Mouse (Mus musculus) embryonic stem cell, embryonic (primary cell): ENCODE measurements around the gene Stk11.

Experiments
- CTCF ChIA-PET, 4 experiments: fragments of 300-600 bp in 2 of 4; fragments of 350-600 bp in 2 of 4; sonication (Branson Sonifier 250); formaldehyde crosslinking; loops; one replicate each; lab custom pipeline; 2022; ENCODE audit warnings: inconsistent platforms in 2 of 4; lab: Charles Lee
- POLR2A ChIA-PET, 4 experiments: fragments of 300-600 bp in 2 of 4; fragments of 350-600 bp in 2 of 4; sonication (Branson Sonifier 250); formaldehyde crosslinking; loops; one replicate each; lab custom pipeline; 2022; ENCODE audit warnings: antibody characterized with exemption in 4 of 4, inconsistent platforms in 1 of 4; lab: Charles Lee

The Stk11 gene

GRCm38 (mm10) chr10:80086847-80087246, 28.8 kb upstream of the Stk11 start:
- CTCF ChIA-PET = interaction anchor here in 2 of 4 experiments (0.8 to 1.2 kb wide), 2 partner anchors 19 to 96 kb away, joined by 3 to 7 read pairs; no protein-coding TSS in a partner anchor
- POLR2A ChIA-PET = interaction anchor here in 2 of 4 experiments (1.0 to 1.5 kb wide), 2 partner anchors 47 to 102 kb away, joined by 3 read pairs; partner anchors contain the start of gene Tmem259 (in 1 of the 2)

GRCm38 (mm10) chr10:80087483-80087882, 28.1 kb upstream of the Stk11 start:
- ChIA-PET CTCF (interaction anchor here in 2 of 4 experiments (0.5 to 1.2 kb wide), 2 partner anchors 19 to 84 kb away, joined by 3 to 4 read pairs; no protein-coding TSS in a partner anchor), POLR2A (interaction anchor here in 2 of 4 experiments (0.7 to 1.2 kb wide), 6 partner anchors 9 to 103 kb away, joined by 3 to 4 read pairs (median 3); partner anchors contain the start of gene Tmem259 (in 1 of the 2))

- ChIA-PET POLR2A (interaction anchor here in 1 of 4 experiments (1.2 to 1.5 kb wide), 2 partner anchors 16 to 104 kb away, joined by 3 to 4 read pairs; partner anchors contain the start of gene Sbno2), CTCF (interaction anchor here in 1 of 4 experiments (0.6 kb wide), 1 partner anchor 377 kb away, joined by 4 read pairs; no protein-coding TSS in a partner anchor)
Measured at GRCm38 (mm10) chr10:80089146-80089545, 26.5 kb upstream of the Stk11 start.

- CTCF ChIA-PET = interaction anchor here in 1 of 4 experiments (1.8 kb wide), 1 partner anchor 132 kb away, joined by 4 read pairs; the partner anchor contains the start of gene Wdr18
- POLR2A ChIA-PET = interaction anchor here in 2 of 4 experiments (0.6 to 2.1 kb wide), 7 partner anchors 9 to 116 kb away, joined by 3 to 7 read pairs (median 4); partner anchors contain the start of gene Sbno2 (in 1 of the 2)
Measured at GRCm38 (mm10) chr10:80091527-80091926, 24.1 kb upstream of the Stk11 start.

GRCm38 (mm10) chr10:80092690-80093089, 22.9 kb upstream of the Stk11 start:
- CTCF ChIA-PET = interaction anchor here in 2 of 4 experiments (0.5 to 1.8 kb wide), 3 partner anchors 21 to 133 kb away, joined by 3 to 4 read pairs (median 4); partner anchors contain the start of gene Wdr18 (in 1 of the 2)
- POLR2A ChIA-PET = interaction anchor here in 3 of 4 experiments (0.6 to 2.1 kb wide), 16 partner anchors 9 to 663 kb away, joined by 3 to 7 read pairs (median 3); partner anchors contain the start of genes Sbno2 (in 1 of the 3) and Stk11 (in 1 of the 3)

- ChIA-PET POLR2A (interaction anchor here in 2 of 4 experiments (0.7 to 2.0 kb wide), 3 partner anchors 40 to 328 kb away, joined by 3 to 6 read pairs (median 3); no protein-coding TSS in a partner anchor), CTCF (interaction anchor here in 2 of 4 experiments (0.5 to 0.6 kb wide), 2 partner anchors 445 to 841 kb away, joined by 3 to 4 read pairs; no protein-coding TSS in a partner anchor)
Measured at GRCm38 (mm10) chr10:80094085-80094484, 21.5 kb upstream of the Stk11 start.

- ChIA-PET POLR2A (interaction anchor here in 2 of 4 experiments (0.7 to 2.0 kb wide), 7 partner anchors 10 to 329 kb away, joined by 3 to 6 read pairs (median 3); no protein-coding TSS in a partner anchor), CTCF (interaction anchor here in 1 of 4 experiments (0.5 to 0.6 kb wide), 2 partner anchors 245 to 445 kb away, joined by 3 to 4 read pairs; no protein-coding TSS in a partner anchor)
Measured at GRCm38 (mm10) chr10:80094684-80095083, 20.9 kb upstream of the Stk11 start.

- ChIA-PET POLR2A (interaction anchor here in 3 of 4 experiments (0.6 to 2.5 kb wide), 16 partner anchors 8 to 89 kb away, joined by 3 to 6 read pairs (median 3); partner anchors contain the start of genes 1600002K03Rik (in 1 of the 3) and Gpx4 (in 1 of the 3)), CTCF (no interaction called here)
Measured at GRCm38 (mm10) chr10:80095547-80095946, 20.1 kb upstream of the Stk11 start.

- ChIA-PET CTCF (interaction anchor here in 2 of 4 experiments (0.6 to 1.2 kb wide), 7 partner anchors 14 to 113 kb away, joined by 3 to 4 read pairs (median 4); partner anchors contain the start of genes Stk11 (in 1 of the 2) and Tmem259 (in 1 of the 2)), POLR2A (interaction anchor here in 2 of 4 experiments (0.6 to 2.8 kb wide), 10 partner anchors 8 to 243 kb away, joined by 3 to 11 read pairs (median 4); partner anchors contain the start of genes Ptbp1 (in 2 of the 2), Sbno2 (in 1 of the 2) and Stk11 (in 1 of the 2))
Measured at GRCm38 (mm10) chr10:80097275-80097674, 18.3 kb upstream of the Stk11 start.

- POLR2A ChIA-PET = interaction anchor here in 2 of 4 experiments (0.5 to 2.8 kb wide), 5 partner anchors 8 to 88 kb away, joined by 3 to 13 read pairs (median 4); no protein-coding TSS in a partner anchor
- CTCF ChIA-PET = interaction anchor here in 2 of 4 experiments (0.6 kb wide), 3 partner anchors 101 to 330 kb away, joined by 3 to 8 read pairs (median 5); no protein-coding TSS in a partner anchor
Measured at GRCm38 (mm10) chr10:80098630-80099029, 17.0 kb upstream of the Stk11 start.

GRCm38 (mm10) chr10:80100982-80101381, 14.6 kb upstream of the Stk11 start:
- ChIA-PET POLR2A (interaction anchor here in 2 of 4 experiments (0.6 to 2.5 kb wide), 6 partner anchors 14 to 67 kb away, joined by 3 to 8 read pairs (median 4); partner anchors contain the start of gene Stk11 (in 2 of the 2)), CTCF (interaction anchor here (0.6 to 1.4 kb wide), 4 partner anchors 18 to 125 kb away, joined by 3 to 6 read pairs (median 4); partner anchors contain the start of gene Mum1 (in 1 of the 4))

- ChIA-PET CTCF (no interaction called here), POLR2A (interaction anchor here in 3 of 4 experiments (0.6 to 1.7 kb wide), 17 partner anchors 8 to 193 kb away, joined by 3 to 7 read pairs (median 3); partner anchors contain the start of genes Med16 (in 1 of the 3), Rps15 (in 1 of the 3), Tmem259 (in 1 of the 3) and Wdr18 (in 1 of the 3))
Measured at GRCm38 (mm10) chr10:80102216-80102915, 13.2 kb upstream of the Stk11 start.

GRCm38 (mm10) chr10:80103032-80103431, 12.6 kb upstream of the Stk11 start:
- CTCF ChIA-PET = interaction anchor here in 1 of 4 experiments (0.7 kb wide), 1 partner anchor 12 kb away, joined by 4 read pairs; the partner anchor contains the start of gene Stk11
- POLR2A ChIA-PET = interaction anchor here in 3 of 4 experiments (0.6 to 2.4 kb wide), 19 partner anchors 7 to 194 kb away, joined by 3 to 10 read pairs (median 3); partner anchors contain the start of genes Wdr18 (in 2 of the 3), Med16 (in 1 of the 3) and Tmem259 (in 1 of the 3)

GRCm38 (mm10) chr10:80104181-80104580, 11.4 kb upstream of the Stk11 start:
- POLR2A ChIA-PET = interaction anchor here in 2 of 4 experiments (0.5 to 4.0 kb wide), 5 partner anchors 11 to 144 kb away, joined by 3 to 20 read pairs (median 3); partner anchors contain the start of genes Stk11 (in 1 of the 2) and Wdr18 (in 1 of the 2)
- CTCF ChIA-PET = interaction anchor here in 1 of 4 experiments (0.6 kb wide), 1 partner anchor 471 kb away, joined by 4 read pairs; no protein-coding TSS in a partner anchor

- CTCF ChIA-PET = interaction anchor here in 1 of 4 experiments (1.0 to 2.3 kb wide), 4 partner anchors 10 to 268 kb away, joined by 3 to 11 read pairs (median 3); partner anchors contain the start of genes Stk11 and Tmem259
- POLR2A ChIA-PET = interaction anchor here in 3 of 4 experiments (0.6 to 4.0 kb wide), 37 partner anchors 8 to 318 kb away, joined by 3 to 20 read pairs (median 4); partner anchors contain the start of genes Tmem259 (in 2 of the 3), Cbarp (in 1 of the 3), Med16 (in 1 of the 3) and Rps15 (in 1 of the 3)
Measured at GRCm38 (mm10) chr10:80105460-80105859, 10.1 kb upstream of the Stk11 start, which contains the start of gene Sbno2. Sbno2 (minus strand) TSS chr10:80105571.

GRCm38 (mm10) chr10:80105926-80106325, 9.7 kb upstream of the Stk11 start:
- POLR2A ChIA-PET = interaction anchor here in 3 of 4 experiments (0.6 to 4.0 kb wide), 41 partner anchors 7 to 401 kb away, joined by 3 to 20 read pairs (median 4); partner anchors contain the start of genes Tmem259 (in 2 of the 3), Bsg (in 1 of the 3), Cbarp (in 1 of the 3) and Gpx4 (in 1 of the 3)
- CTCF ChIA-PET = interaction anchor here in 1 of 4 experiments (0.7 to 2.3 kb wide), 7 partner anchors 10 to 268 kb away, joined by 3 to 11 read pairs (median 3); partner anchors contain the start of genes Stk11, Tmem259 and Wdr18
